Mouse (Mus musculus) hindbrain, embryonic 10.5 days (tissue): ENCODE data around the gene Cstb. TPM values are rescaled to one million over a fixed set of nuclear protein-coding genes. Genes with fewer than 3 reads are reported as not detected.
"Not testable (repeated sequence)": the region's sequence is repeated elsewhere in the genome, so short reads cannot be mapped to it uniquely, and the experiment has no call there.

Experiments used
- DNase-seq: peaks from one replicate; pipeline ENCODE4 v3.0.0-alpha.2; 2017; ENCODE audit warnings: low spot score
- H3K27ac ChIP-seq: fragments of 300-500 bp; sonication (generic); 2 replicates; pipeline ENCODE4 v1.5.1; 2016; ENCODE audit warnings: mild to moderate bottlenecking, moderate library complexity
- H3K27me3 ChIP-seq: fragments of 300-500 bp; sonication (generic); 2 replicates; pipeline ENCODE4 v1.6.1; 2016; ENCODE audit warnings: mild to moderate bottlenecking; ENCODE audit not compliant: poor library complexity, insufficient read depth, severe bottlenecking
- H3K36me3 ChIP-seq: fragments of 300-500 bp; sonication (generic); 2 replicates; pipeline ENCODE4 v1.6.1; 2016; ENCODE audit warnings: mild to moderate bottlenecking, moderate library complexity
- H3K4me1 ChIP-seq: fragments of 300-500 bp; sonication (generic); replicated peaks from 2 replicates; pipeline ENCODE4 v1.6.1; 2016; ENCODE audit warnings: mild to moderate bottlenecking
- H3K4me3 ChIP-seq: fragments of 300-500 bp; sonication (generic); 2 replicates; pipeline ENCODE4 v1.5.1; 2016; ENCODE audit warnings: mild to moderate bottlenecking, moderate library complexity
- H3K9me3 ChIP-seq: fragments of 300-500 bp; sonication (generic); 2 replicates; pipeline ENCODE4 v1.6.1; 2016; ENCODE audit warnings: mild to moderate bottlenecking, moderate library complexity
- WGBS: fragments of 180-500 bp; shearing (Covaris S2); methylation state at CpG from one replicate; pipeline ENCODE4 v1.1.7; 2016; 5-methylcytosine and 5-hydroxymethylcytosine counted together
- polyA plus RNA-seq: library from polyadenylated mRNA; unstranded; fragments of >200 nt; fragmentation: Nextera tagmentation; extraction: Ambion mirVana; gene quantifications from 2 replicates; pipeline ENCODE4 v1.2.1, GENCODE M21; 2016

Gene Cstb
- polyA plus RNA-seq, 1 experiment from 2014 or later, result 129 TPM

DNA sequence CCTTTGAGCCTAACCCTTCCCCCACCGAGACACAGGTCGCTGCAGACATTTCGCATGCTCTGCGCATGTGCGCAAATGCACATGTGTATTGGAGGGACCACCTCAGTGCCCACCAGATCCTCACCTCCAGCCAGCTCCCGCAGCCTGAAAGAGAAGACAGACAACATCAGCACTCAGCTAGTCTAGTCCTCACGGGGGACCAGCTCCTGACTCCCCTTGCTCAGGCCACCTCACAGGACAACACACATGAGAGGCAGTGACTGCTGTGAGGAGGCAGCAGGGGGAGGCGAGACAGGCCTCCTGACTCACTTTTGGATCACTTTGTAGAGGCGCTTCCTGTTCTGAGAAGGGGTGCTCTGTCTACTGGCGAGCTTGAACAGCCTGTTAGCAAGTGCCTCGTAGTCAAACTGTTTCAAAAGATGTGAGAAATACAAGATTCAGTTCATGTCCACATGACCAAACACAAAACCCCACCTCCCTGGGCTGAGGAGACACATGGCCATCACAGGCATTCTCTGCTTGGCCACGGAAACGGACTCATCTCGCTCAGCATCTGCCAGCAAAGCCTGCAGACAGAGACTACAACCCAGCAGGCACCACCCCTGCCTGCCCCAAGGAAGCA lies 23.1 kb upstream of the Cstb start:
- peaks cover 86% of the 10 kb centered on the region for H3K36me3 ChIP-seq
- peaks cover 13% of the 10 kb centered on the region for H3K4me1 ChIP-seq
- H3K4me3 ChIP-seq, result no peak overlapping the region
- H3K27me3 ChIP-seq, result 0 out of 2 replicates have a peak, but pooled peaks cover 3% of the 10 kb centered on the region
- no peak for DNase-seq
- 94% methylated on average over 14 of the region's 14 CpGs for WGBS
- H3K27ac ChIP-seq, result no peak overlapping the region
- H3K9me3 ChIP-seq, result no peaks in the 10 kb centered on the region

DNA sequence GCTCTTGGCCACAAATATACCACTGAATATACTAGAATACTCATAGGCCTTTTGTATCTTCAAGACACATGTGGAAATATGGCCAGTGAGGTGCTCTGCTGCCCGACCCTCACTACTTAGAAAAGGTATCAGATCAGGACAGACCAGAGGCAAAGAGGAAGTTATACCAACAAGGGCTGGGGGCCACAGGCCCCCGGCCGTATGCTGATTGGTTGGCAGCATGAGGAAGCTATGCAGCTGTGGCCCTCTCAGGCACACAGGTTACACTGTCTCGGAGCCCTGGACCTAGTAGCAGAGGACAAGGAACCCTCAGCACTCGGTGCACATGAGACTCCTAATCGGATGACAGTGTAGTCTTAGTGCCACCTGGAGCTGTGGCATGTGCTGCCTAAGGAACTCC lies 19.3 kb upstream of the Cstb start:
- H3K9me3 ChIP-seq, result no peaks in the 10 kb centered on the region
- no peaks in the 10 kb centered on the region for H3K27me3 ChIP-seq
- 95% methylated on average over 6 of the region's 6 CpGs for WGBS
- H3K27ac ChIP-seq, result no peak overlapping the region
- no peak for DNase-seq
- peaks cover 97% of the 10 kb centered on the region for H3K36me3 ChIP-seq
- peaks cover under 1% of the 10 kb centered on the region; the same call in 1 of the 2 replicates for H3K4me1 ChIP-seq
- no peak overlapping the region for H3K4me3 ChIP-seq

DNA sequence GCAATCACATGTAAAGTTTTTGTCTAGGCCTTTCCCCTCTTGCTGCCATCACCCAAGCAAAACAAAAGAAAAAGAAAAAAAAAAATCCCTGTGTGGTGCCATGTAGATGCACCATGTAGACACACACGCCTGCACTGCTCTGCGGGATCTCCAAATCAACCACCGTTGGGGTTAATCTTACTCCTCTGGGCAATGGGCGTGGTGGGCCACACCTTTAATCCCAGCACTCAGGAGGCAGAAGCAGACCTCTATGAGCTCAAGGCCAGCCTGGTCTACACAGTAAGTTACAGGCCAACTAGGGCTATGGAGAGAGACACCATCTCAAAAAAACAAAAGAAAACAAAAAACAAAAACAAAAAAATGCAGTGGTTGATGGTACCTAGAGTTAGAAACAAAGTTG lies 18.3 kb upstream of the Cstb start:
- H3K36me3 ChIP-seq, result peaks cover 88% of the 10 kb centered on the region
- peaks cover 10% of the 10 kb centered on the region for H3K4me1 ChIP-seq
- H3K4me3 ChIP-seq, result no peak overlapping the region
- no peaks in the 10 kb centered on the region for H3K9me3 ChIP-seq
- no peak overlapping the region for H3K27ac ChIP-seq
- no peaks in the 10 kb centered on the region for H3K27me3 ChIP-seq
- WGBS, result 96% methylated on average over 4 of the region's 4 CpGs
- DNase-seq, result no peak

DNA sequence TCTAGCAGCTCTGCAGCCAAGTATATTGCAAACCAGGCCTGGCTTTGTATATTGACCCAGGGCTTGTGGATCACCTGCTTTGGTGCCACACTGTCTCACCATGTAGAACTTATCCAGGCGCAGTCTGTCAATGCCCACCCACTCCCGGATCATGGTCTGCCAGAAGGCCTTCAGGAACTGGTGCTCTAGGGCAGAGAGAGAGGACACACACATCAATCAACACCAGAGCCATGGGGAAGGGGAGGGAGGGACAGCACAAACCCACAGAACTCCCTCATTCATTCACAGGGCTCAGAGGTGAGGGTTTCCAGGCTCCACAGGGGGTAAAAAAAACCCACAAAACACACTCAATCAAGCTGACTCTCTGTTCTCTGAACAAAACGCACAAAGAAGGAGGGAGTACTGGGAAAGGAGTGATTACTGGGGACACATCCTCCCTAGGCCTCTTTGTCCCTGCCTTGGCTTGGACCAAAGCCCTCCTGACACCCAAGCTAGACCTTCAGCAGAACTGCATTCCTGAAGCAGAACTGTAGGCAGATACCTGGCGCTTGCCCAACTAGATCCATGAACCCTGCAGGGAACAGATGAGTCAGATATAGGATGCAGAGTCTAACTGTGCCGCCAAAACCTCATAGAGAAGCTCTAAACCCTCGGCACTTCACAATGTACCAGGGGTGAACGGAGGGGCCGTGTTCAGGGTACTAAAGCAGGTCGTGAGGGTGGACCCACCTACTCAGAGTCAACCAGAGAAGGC lies 16.3 kb upstream of the Cstb start:
- WGBS, result 90% methylated on average over 9 of the region's 9 CpGs

DNA sequence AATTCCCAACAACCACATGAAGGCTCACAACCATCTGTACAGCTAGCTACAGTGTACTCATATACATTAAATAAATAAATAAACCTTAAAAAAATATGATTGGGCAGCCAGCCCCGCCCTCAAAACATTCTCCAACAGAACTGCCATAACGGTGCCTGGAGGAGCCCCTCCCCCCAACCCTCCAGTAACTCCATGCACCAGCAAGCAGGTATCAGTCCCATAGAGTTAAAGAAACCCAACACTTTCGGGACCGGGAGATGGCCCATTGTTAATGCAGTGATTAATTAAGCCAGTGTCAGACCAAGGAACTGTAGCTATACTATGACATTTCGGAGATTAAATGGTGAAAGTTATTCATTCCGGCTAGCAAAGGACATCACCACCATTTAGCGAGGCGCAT lies 13.6 kb upstream of the Cstb start:
- DNase-seq, result no peak
- H3K27ac ChIP-seq, result peak overlapping the region; percentile 90
- peaks cover 16% of the 10 kb centered on the region for H3K4me1 ChIP-seq
- H3K36me3 ChIP-seq, result peaks cover 43% of the 10 kb centered on the region
- H3K27me3 ChIP-seq, result no peaks in the 10 kb centered on the region
- peak overlapping the region; percentile 91 for H3K4me3 ChIP-seq
- no peaks in the 10 kb centered on the region for H3K9me3 ChIP-seq
- WGBS, result 21% methylated on average over 8 of the region's 8 CpGs

More for the DNA sequence above, 16.3 kb upstream of the Cstb start:
- Histone ChIP-seq H3K9me3 (no peaks in the 10 kb centered on the region), H3K27ac (no peak overlapping the region), H3K4me3 (no peak overlapping the region), H3K4me1 (peaks cover 16% of the 10 kb centered on the region), H3K36me3 (peaks cover 68% of the 10 kb centered on the region), H3K27me3 (no peaks in the 10 kb centered on the region)
- DNase-seq, result no peak

DNA sequence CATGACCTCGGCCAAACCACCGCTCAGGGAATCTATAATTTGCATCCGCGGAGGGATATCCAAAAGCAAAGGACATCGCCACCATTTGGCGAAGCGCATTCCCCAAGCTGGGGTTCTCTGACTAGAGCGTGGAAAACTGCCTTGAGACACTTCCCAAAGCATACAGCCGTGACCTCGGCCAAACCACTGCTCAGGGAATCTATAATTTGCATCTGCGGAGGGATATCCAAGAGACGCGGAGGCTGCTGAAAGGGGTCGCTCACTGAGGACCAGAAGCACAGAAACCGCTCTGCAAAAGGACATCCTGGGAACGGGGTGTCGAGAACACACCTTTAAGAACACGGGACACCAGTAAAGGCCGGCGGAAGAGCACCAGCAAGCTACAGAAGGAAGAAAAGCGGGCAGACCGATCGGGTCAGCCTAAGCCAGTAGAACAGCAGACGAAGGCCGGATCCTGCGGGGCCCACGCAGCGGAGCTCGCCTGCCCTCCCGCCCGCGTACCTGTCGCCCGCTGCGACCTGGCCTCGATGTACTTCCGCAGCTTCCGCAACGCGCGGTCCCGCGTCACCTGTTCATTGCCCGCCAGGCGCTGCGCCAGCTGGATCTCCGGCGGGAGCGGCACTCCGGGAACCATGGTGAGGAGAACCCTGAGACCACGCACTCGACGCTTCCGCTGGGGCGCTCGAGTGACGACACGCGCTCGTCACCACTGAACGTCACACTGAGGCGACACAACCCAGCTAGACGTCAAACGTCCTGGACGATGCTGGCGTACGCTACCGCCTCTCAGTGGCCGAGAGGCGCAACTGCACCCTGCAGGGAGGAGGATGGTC lies 12.9 kb upstream of the Cstb start, which contains the start of gene Rrp1:
Gene Rrp1, minus strand, starts transcription at position 725 of the 833 bp plus-strand sequence.
- Histone ChIP-seq H3K4me1 (peaks cover 16% of the 10 kb centered on the region), H3K27me3 (no peaks in the 10 kb centered on the region), H3K27ac (peak within 1 kb of the TSS; percentile 90), H3K4me3 (peak within 1 kb of the TSS; percentile 91), H3K36me3 (peaks cover 36% of the 10 kb centered on the region), H3K9me3 (no peaks in the 10 kb centered on the region)
- under 1% methylated on average over 70 of the region's 70 CpGs for WGBS
- DNase-seq, result peak; percentile 94

DNA sequence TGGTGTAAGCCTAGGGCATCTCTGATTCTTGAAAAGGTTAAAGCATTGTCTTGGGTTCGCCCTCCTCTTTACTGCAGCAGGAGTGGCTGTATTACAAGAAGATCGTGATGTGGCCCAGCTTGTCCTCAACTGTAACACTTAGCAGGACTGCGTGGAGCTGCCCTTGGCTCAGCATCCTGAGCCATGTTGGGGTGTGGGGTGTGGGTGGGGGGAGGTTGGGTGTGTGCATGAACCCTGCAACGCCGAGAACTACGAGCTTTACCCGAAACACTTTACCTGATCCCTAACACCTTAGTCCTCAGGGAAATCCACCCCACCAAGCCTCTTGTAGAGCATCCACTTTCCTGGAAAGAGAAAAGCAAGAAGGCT lies 12.3 kb upstream of the Cstb start:
- H3K27ac ChIP-seq, result peak overlapping the region; percentile 90
- H3K4me3 ChIP-seq, result peak overlapping the region; percentile 91
- H3K36me3 ChIP-seq, result peaks cover 31% of the 10 kb centered on the region
- no peaks in the 10 kb centered on the region for H3K27me3 ChIP-seq
- WGBS, result 47% methylated on average over 7 of the region's 7 CpGs
- peaks cover 16% of the 10 kb centered on the region for H3K4me1 ChIP-seq
- DNase-seq, result no peak
- no peaks in the 10 kb centered on the region for H3K9me3 ChIP-seq

DNA sequence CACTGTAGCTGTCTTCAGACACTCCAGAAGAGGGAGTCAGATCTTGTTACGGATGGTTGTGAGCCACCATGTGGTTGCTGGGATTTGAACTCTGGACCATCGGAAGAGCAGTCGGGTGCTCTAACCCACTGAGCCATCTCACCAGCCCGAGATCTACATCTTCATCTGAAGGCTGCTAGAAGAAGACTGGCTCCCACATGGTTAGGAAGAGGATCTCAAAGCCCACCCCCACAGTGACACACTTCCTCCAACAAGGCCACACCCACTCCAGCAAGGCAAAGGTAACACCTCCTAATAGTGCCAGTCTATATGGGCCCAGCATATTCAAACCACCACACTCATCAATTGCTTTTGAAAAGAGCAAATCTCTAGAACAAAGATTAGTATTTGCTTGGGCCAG lies 10.5 kb upstream of the Cstb start:
- H3K4me1 ChIP-seq, result peaks cover 16% of the 10 kb centered on the region
- not testable (repeated sequence) for H3K4me3 ChIP-seq, DNase-seq, H3K27ac ChIP-seq, H3K27me3 ChIP-seq, H3K9me3 ChIP-seq
- WGBS, result 90% methylated on average over 4 of the region's 4 CpGs
- peaks cover 13% of the 10 kb centered on the region for H3K36me3 ChIP-seq

DNA sequence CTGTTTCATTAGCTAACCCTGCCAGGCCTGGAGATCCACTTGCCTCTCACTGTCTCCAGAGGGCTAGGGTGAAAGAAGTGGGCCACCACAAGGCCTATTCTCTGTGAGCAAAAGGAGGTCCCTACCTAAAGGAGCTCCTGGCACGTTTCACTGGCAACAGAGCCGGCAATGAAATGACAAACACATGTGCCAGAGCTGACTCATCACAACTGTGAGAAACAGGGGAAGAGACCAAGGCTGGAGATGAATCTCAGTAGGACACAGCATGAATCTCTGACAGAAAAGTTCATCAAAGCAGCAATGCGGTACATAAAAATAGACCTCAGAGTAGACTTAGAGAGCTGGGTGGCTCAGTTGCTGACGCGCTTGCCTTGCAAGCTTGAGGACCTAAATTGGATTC lies 7.6 kb upstream of the Cstb start:
- H3K36me3 ChIP-seq, result no peaks in the 10 kb centered on the region
- H3K9me3 ChIP-seq, result no peaks in the 10 kb centered on the region
- H3K27ac ChIP-seq, result no peak overlapping the region
- H3K27me3 ChIP-seq, result no peaks in the 10 kb centered on the region
- WGBS, result 64% methylated on average over 5 of the region's 5 CpGs
- H3K4me3 ChIP-seq, result no peak overlapping the region
- no peak for DNase-seq
- H3K4me1 ChIP-seq, result peaks cover 5% of the 10 kb centered on the region

DNA sequence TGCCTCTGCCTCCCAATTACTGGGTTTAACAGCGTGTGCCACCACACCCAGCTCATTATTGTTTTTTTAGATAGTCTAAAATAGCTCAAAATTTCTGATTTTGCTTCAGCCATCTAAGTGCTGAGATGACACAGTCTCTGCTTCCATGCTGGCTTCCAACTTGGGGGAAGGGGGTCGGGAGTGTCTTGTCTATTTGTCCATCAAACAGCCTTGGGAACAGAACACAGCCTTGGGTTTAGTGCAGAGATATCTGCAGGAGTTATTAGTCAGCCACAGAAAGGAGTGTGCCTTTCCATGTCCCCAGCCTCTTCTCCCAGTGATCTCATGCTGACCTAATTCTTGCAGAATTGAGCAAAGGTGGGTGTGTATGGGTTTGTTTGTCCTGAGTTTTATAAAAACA lies 6.7 kb upstream of the Cstb start:
- DNase-seq, result no peak
- Histone ChIP-seq H3K4me3 (no peak overlapping the region), H3K4me1 (no peaks in the 10 kb centered on the region), H3K9me3 (no peaks in the 10 kb centered on the region), H3K36me3 (no peaks in the 10 kb centered on the region), H3K27me3 (no peaks in the 10 kb centered on the region), H3K27ac (no peak overlapping the region)
- WGBS, result 82% methylated on average over 2 of the region's 2 CpGs

DNA sequence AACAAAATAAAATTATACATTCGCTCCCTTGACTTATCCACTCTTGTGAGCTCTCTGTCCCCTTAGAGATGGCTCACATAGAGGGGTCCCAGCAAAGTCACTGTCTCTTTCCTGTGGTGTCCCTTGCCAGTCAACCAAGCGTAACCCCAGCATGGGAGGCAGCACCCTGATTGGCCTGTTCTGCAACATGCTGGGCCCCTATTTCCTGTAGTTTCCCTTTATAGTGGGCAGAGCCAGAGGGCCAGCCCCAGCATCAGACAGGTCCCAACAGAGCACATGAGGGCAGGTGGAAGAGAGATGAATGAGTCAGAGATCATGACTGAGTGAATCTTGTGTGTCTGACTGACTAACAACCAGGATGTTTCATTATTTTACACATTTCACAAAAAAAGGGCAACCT lies 4.5 kb upstream of the Cstb start:
- DNase-seq, result no peak
- no peaks in the 10 kb centered on the region for H3K27me3 ChIP-seq
- no peaks in the 10 kb centered on the region for H3K36me3 ChIP-seq
- 90% methylated on average over 2 of the region's 2 CpGs for WGBS
- H3K9me3 ChIP-seq, result no peaks in the 10 kb centered on the region
- peaks cover 12% of the 10 kb centered on the region for H3K4me1 ChIP-seq
- H3K27ac ChIP-seq, result no peak overlapping the region
- H3K4me3 ChIP-seq, result no peak overlapping the region

DNA sequence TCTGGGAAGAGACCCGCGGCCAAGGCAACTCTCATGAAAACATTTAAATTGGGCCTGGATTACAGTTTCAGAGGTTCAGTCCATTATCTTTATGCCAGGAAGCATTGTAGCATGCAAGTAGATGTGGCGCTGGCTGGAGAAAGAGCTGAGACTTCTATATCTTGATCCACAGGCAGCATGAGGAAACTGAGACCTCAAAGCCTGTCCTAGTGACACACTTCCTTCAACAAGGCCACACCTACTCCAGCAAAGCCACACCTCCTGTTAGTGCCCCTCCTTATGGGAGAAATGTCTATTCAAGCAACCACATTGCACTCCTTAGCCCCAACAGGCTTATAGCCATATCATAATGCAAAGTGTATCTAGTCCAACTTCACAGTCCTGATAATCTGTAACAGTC lies 2.9 kb upstream of the Cstb start:
- Histone ChIP-seq H3K4me1 (peaks cover 23% of the 10 kb centered on the region), H3K9me3 (no peaks in the 10 kb centered on the region), H3K36me3 (peaks cover 8% of the 10 kb centered on the region), H3K4me3 (no peak overlapping the region), H3K27me3 (no peaks in the 10 kb centered on the region), H3K27ac (no peak overlapping the region)
- 86% methylated on average over 3 of the region's 3 CpGs for WGBS
- DNase-seq, result no peak
